Mouse (Mus musculus) lung, embryonic 14.5 days (tissue): Measurements from ENCODE around the gene Mrtfb. TPM values are rescaled to one million over a fixed set of nuclear protein-coding genes. Genes with fewer than 3 reads are reported as not detected.

Experiments
- ATAC-seq: fragments of 200-750 bp; cut with Nextera tagmentation; 2 replicates; pipeline ENCODE4 v1.8.0; 2017; ENCODE audit warnings: mild to moderate bottlenecking, moderate TSS enrichment, moderate library complexity; ENCODE audit not compliant: insufficient read depth
- DNase-seq: peaks from one replicate; pipeline ENCODE4 v3.0.0-alpha.2; 2015
- H3K27ac ChIP-seq: fragments of 300-500 bp; sonication (generic); 2 replicates; pipeline ENCODE4 v1.5.1; 2014; ENCODE audit warnings: low read depth, mild to moderate bottlenecking, moderate library complexity
- H3K27me3 ChIP-seq: fragments of 300-500 bp; sonication (generic); 2 replicates; pipeline ENCODE4 v1.6.1; 2014; ENCODE audit warnings: low read length, control low read depth; ENCODE audit not compliant: insufficient read depth
- H3K36me3 ChIP-seq: fragments of 300-500 bp; sonication (generic); 2 replicates; pipeline ENCODE4 v1.6.1; 2014; ENCODE audit warnings: control low read depth; ENCODE audit not compliant: insufficient read depth
- H3K4me1 ChIP-seq: fragments of 300-500 bp; sonication (generic); 2 replicates; pipeline ENCODE4 v1.6.1; 2014; ENCODE audit warnings: antibody characterized with exemption, control low read depth; ENCODE audit not compliant: insufficient read depth
- H3K4me2 ChIP-seq: fragments of 300-500 bp; sonication (generic); 2 replicates; pipeline ENCODE4 v1.6.1; 2014; ENCODE audit warnings: mild to moderate bottlenecking
- H3K4me3 ChIP-seq: fragments of 300-500 bp; sonication (generic); 2 replicates; pipeline ENCODE4 v1.5.1; 2014; ENCODE audit warnings: low read depth, low read length
- H3K9ac ChIP-seq: fragments of 300-500 bp; sonication (generic); 2 replicates; pipeline ENCODE4 v1.6.1; 2014
- H3K9me3 ChIP-seq: fragments of 300-500 bp; sonication (generic); 2 replicates; pipeline ENCODE4 v1.6.1; 2016; ENCODE audit warnings: low read depth, low read length, control low read depth
- CTCF ChIP-seq: IDR thresholded peaks from 2 replicates; pipeline ENCODE4 v1.5.1; 2016; ENCODE audit warnings: antibody characterized with exemption, low read depth
- WGBS: fragments of 180-500 bp; shearing (Covaris S2); extraction: QIAGEN DNeasy Blood & Tissue Kit; methylation state at CpG from one replicate; pipeline ENCODE4 v1.1.7; 2014; 5-methylcytosine and 5-hydroxymethylcytosine counted together
- polyA plus RNA-seq: library from polyadenylated mRNA; unstranded; fragments of >200 nt; fragmentation: Nextera tagmentation; extraction: Ambion mirVana; gene quantifications from 2 replicates; pipeline ENCODE4 v1.2.1, GENCODE M21; 2014

Mrtfb gene
- polyA plus RNA-seq, 1 experiment from 2014 or later = 33.9 TPM

- H3K4me2 ChIP-seq = no peak overlapping the region
- H3K27me3 ChIP-seq = no peaks in the 10 kb centered on the region
- no peak overlapping the region for H3K4me3 ChIP-seq
- H3K9ac ChIP-seq = no peak overlapping the region
- no peak for TF ChIP-seq CTCF
- 84% methylated on average over 1 of the region's 1 CpGs for WGBS
- H3K9me3 ChIP-seq = no peaks in the 10 kb centered on the region
- peak; percentile 11 for DNase-seq
- no peaks in the 10 kb centered on the region for H3K36me3 ChIP-seq
- no peaks in the 10 kb centered on the region for H3K4me1 ChIP-seq
- ATAC-seq = peak; percentile 14; the same call in 1 of the 2 replicates
- no peak overlapping the region for H3K27ac ChIP-seq
Observed at GRCm38 (mm10) chr16:13311374-13311773, 55.1 kb downstream of the Mrtfb start.

- WGBS = 79% methylated on average over 5 of the region's 5 CpGs
Observed at GRCm38 (mm10) chr16:13313096-13313719, 56.9 kb downstream of the Mrtfb start.

GRCm38 (mm10) chr16:13323751-13324150 is 67.5 kb downstream of the Mrtfb start:
- Histone ChIP-seq H3K4me1 (no peaks in the 10 kb centered on the region), H3K4me2 (no peak overlapping the region), H3K4me3 (no peak overlapping the region), H3K27me3 (no peaks in the 10 kb centered on the region), H3K9ac (no peak overlapping the region), H3K36me3 (peaks cover 13% of the 10 kb centered on the region), H3K27ac (no peak overlapping the region), H3K9me3 (no peaks in the 10 kb centered on the region)
- DNase-seq (no peak), ATAC-seq (no peak)
- TF ChIP-seq CTCF = no peak
- WGBS = 28% methylated on average over 6 of the region's 6 CpGs

More at GRCm38 (mm10) chr16:13313096-13313719, 56.9 kb downstream of the Mrtfb start:
- Histone ChIP-seq H3K27me3 (no peaks in the 10 kb centered on the region), H3K36me3 (no peaks in the 10 kb centered on the region), H3K4me3 (no peak overlapping the region), H3K9ac (no peak overlapping the region), H3K4me2 (no peak overlapping the region), H3K4me1 (no peaks in the 10 kb centered on the region), H3K9me3 (no peaks in the 10 kb centered on the region), H3K27ac (no peak overlapping the region)
- ATAC-seq (no peak), DNase-seq (no peak)
- no peak for TF ChIP-seq CTCF

GRCm38 (mm10) chr16:13326622-13327021 is 70.3 kb downstream of the Mrtfb start:
- Histone ChIP-seq H3K27ac (no peak overlapping the region), H3K4me2 (no peak overlapping the region), H3K9me3 (no peaks in the 10 kb centered on the region), H3K4me3 (no peak overlapping the region), H3K9ac (no peak overlapping the region), H3K4me1 (no peaks in the 10 kb centered on the region), H3K36me3 (peaks cover 13% of the 10 kb centered on the region), H3K27me3 (no peaks in the 10 kb centered on the region)
- ATAC-seq = no peak
- no peak for TF ChIP-seq CTCF
- 83% methylated on average over 3 of the region's 3 CpGs for WGBS
- DNase-seq = no peak

GRCm38 (mm10) chr16:13328646-13329045 is 72.4 kb downstream of the Mrtfb start:
- peaks cover 13% of the 10 kb centered on the region for H3K36me3 ChIP-seq
- no peaks in the 10 kb centered on the region for H3K9me3 ChIP-seq
- WGBS = 85% methylated on average over 4 of the region's 4 CpGs
- DNase-seq (no peak), ATAC-seq (no peak)
- TF ChIP-seq CTCF = no peak
- H3K27me3 ChIP-seq = no peaks in the 10 kb centered on the region
- H3K4me1 ChIP-seq = no peaks in the 10 kb centered on the region
- no peak overlapping the region for H3K4me3 ChIP-seq
- no peak overlapping the region for H3K9ac ChIP-seq
- H3K27ac ChIP-seq = no peak overlapping the region
- H3K4me2 ChIP-seq = no peak overlapping the region

GRCm38 (mm10) chr16:13329640-13330039 is 73.4 kb downstream of the Mrtfb start:
- Histone ChIP-seq H3K4me3 (no peak overlapping the region), H3K27me3 (no peaks in the 10 kb centered on the region), H3K9ac (no peak overlapping the region), H3K36me3 (peaks cover 13% of the 10 kb centered on the region), H3K27ac (no peak overlapping the region), H3K4me2 (no peak overlapping the region), H3K9me3 (no peaks in the 10 kb centered on the region), H3K4me1 (no peaks in the 10 kb centered on the region)
- no peak for TF ChIP-seq CTCF
- WGBS = 70% methylated on average over 3 of the region's 3 CpGs
- no peak for DNase-seq
- ATAC-seq = no peak

GRCm38 (mm10) chr16:13330221-13330659 is 74.0 kb downstream of the Mrtfb start:
- no peaks in the 10 kb centered on the region for H3K9me3 ChIP-seq

More at GRCm38 (mm10) chr16:13330221-13330659, 74.0 kb downstream of the Mrtfb start:
- WGBS = 50% methylated on average over 6 of the region's 6 CpGs
- Histone ChIP-seq H3K4me1 (no peaks in the 10 kb centered on the region), H3K4me2 (no peak overlapping the region), H3K4me3 (no peak overlapping the region), H3K27me3 (no peaks in the 10 kb centered on the region), H3K9ac (no peak overlapping the region), H3K36me3 (peaks cover 13% of the 10 kb centered on the region), H3K27ac (no peak overlapping the region)
- no peak for ATAC-seq
- no peak for TF ChIP-seq CTCF
- peak; percentile 34 for DNase-seq
